Mouse (Mus musculus) ES-Bruce4 (cell line): ENCODE data around the gene Pih1d2.

Experiments used
- CTCF ChIP-seq: IDR thresholded peaks from one replicate; pipeline ENCODE4 v1.8.1; 2011; ENCODE audit warnings: low read depth, low read length
- EP300 ChIP-seq: IDR thresholded peaks from 2 replicates; pipeline ENCODE4 v1.6.1; 2011; ENCODE audit warnings: low read depth, low read length; ENCODE audit not compliant: insufficient read depth

DNA sequence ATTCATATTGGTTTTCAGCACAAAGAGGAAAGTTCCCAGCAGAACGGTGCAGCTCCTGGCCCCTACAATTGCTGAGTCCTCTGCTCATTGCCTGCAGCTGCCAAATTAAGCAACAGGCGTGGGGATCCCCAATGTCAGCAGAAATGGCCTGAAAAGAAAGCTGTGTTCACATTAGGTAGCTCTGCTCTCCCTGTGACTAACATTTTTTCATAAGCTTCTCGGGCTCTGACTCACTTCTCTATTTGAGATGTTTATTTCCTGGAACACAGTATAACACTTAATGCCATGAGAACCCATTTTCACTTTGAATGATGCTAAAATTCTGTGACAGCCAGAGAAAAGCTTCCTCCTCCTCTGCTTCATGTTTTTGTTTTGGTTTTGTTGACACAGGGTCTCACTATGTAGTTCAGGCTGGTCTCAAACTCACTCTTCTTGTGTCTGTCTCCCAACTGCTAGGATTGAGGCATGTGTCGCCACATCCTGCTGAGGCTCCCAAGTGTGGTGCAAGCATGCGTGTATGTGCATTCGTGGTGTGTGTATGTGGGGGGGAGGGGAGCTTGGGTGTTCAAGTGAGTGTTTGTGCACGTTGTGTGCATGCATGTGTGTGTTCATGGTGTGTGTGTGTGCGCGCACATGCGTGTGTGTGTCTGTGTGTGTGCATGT lies 26.1 kb upstream of the Pih1d2 start:
- TF ChIP-seq EP300: no peak
- no peak for TF ChIP-seq CTCF
